Mouse (Mus musculus) A20 (cell line): Measurements from ENCODE around the gene Jmjd1c.

Experiments used
- DNase-seq: peaks from one replicate; pipeline ENCODE4 v3.0.0-alpha.2; 2011; ENCODE audit warnings: low read depth, low spot score

Jmjd1c gene

GRCm38 (mm10) chr10:67095798-67096620 is at the start of gene Jmjd1c:
Jmjd1c (plus strand) TSS chr10:67096125.
- DNase-seq: no peak

DNA sequence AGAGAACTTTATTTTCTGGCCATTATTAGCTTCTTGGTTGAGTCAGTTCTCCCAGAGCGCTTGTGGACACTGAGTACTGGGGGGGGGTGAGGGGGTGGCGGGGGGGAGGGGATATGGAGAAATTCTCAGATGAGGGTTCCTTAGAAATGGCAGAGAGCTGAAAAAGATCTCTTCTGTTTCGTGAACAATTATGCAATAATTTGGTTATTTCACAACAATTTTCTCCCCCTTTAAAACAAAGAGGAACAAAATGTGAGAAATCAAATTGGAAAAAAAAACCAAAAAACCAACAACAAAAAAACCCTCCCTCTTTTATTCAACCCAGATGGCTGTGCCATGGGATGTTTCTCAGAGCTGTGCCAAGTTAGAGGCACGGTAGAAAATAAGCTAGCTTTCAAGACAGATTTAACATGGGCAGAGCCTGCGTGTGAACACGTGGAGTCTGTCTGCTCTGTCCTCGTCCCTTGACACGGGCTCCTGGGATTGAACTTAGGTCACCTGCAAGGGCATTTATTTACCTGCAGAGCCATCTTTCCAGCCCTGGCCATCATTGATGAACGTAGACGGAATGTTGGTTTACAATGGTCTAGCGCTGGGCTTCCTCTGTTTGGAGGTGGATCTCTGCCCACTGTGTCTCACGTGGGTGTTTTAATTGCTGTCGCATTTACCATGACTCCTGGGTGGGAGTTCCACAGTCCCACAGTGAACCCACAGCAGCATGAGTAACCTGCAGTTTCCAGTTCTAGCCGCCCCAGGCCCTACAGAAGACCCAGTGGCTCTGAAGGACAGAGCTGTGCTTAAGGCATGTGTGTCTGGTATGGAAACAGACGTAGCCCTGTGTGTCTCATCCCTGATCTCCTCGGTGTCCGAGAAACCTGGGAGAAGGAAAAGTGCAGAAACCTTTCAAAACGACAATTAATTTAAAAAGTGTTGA is 47.9 kb upstream of the Jmjd1c start:
- no peak for DNase-seq

DNA sequence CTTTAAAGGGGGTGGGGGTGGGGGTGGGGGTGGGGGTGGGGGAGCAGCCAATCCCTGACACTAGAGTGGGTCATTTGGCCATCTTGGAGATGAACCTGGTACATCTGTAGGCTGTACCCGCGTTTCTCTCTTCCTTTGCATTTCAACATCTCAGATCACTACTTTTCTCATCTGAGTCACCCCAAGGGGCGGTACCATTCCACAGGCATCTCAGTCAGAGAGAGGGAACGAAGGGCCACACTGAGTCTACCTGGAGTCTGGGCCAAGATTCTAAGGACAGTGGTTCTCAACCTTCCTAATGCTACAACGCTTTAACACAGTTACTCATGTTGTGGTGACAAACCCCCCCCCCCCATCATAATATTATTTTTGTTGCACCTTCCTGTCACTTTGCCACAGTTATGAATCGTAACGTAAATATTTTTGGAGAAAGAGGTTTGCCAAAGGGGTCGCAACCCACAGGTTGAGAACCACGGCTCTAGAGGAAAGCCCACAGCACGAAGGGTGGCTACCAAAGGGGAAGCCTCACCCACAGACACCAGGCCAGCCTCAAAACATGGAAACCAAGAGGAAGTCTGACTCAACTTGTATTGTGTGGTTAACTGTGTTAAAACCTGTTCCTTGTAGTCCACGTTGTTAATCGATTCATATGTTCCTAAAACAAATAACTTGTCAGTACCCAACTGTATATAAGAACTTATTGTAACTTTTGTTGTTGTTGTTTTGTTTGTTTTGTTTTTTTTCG is 46.9 kb upstream of the Jmjd1c start:
- no peak for DNase-seq

DNA sequence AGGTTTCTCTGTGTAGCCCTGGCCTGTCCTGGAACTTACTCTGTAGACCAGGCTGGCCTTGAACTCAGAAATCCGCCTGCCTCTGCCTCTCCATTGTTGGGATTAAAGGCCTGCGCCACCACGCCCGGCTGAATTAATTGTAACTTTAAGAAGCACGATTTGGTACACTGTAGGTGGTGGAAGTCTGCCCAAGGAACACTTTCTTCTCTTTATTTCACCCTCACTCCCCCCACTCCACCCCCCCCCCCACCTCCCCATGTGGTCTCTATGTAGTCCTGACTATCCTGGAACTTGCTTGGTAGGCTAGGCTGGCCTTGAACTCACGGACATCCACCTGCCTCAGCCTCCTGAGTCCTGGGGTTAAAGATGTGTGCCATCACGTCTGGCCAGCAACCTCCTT is 46.3 kb upstream of the Jmjd1c start:
- DNase-seq: no peak

DNA sequence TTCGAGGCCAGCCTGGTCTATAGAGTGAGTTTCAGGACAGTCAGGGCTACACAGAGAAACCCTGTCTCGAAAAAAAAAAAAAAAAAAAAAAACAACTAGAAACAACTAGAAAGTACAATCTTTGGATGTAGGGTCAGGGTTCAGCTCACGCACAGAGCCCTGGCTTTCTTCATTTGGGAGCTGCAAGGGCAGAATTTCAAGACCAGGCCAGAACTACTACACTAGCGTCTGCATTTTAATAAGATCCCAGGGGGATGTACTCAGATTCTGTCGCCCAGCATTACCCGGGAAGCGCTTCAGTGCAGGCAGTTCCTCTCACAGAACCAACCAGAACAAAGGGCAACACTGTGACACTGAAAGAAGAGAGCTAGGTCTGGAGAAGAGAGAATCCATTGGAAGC is 45.2 kb upstream of the Jmjd1c start:
- DNase-seq: no peak

- peak; percentile 48 for DNase-seq
These were observed 44.5 kb upstream of the Jmjd1c start for GRCm38 (mm10) chr10:67051466-67051865.

- peak; percentile 78 for DNase-seq
These were observed 43.5 kb upstream of the Jmjd1c start for GRCm38 (mm10) chr10:67052429-67052828.

GRCm38 (mm10) chr10:67053475-67053874 is 42.5 kb upstream of the Jmjd1c start:
- no peak for DNase-seq

DNA sequence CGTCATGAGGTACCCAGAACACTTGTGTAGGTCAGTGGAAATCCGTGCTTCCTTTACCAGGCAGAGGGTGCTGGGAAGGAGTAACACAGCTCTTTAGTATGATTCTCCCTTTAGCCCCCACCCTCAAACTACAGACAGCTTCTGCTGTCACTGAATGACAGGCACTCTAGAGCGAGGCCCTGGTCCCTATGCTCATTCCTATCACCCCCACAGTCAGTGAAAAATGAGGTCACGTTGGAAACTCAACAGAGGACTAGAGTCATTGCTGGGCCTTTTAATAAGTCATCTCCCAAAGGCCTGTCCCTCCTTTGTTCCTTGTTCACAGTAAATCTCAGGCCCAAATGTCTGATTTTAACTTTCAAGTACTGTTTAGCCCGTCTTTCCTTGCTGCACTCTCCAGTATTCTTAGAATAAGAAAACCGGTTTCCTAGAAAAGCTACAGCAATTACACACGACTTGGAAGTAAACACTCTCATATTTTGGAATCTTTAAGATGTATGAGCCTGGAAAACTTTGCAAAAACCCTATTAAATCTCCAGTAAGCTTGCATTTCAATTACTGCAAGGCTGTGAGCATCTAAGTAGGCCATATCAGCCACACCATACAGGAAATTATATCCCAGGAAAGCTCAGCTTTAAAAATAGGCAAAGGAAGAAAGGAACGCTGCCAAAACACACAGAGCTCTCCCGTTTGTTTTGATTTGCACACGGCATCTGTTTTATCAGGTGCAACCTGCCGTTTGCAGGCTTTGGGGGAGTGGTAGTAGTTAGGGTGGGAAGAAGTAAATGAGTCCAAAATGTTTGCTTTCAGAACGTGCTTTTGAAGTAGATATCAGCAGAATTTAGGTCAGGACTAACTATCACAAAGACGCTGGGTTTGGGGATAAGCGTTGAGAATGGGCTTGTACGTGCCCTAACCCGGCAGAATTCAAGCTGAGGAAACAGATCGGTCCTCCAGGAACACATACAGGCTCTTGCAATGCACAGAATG is 39.8 kb upstream of the Jmjd1c start:
- no peak for DNase-seq

- no peak for DNase-seq
These were observed 38.7 kb upstream of the Jmjd1c start for GRCm38 (mm10) chr10:67057208-67057607.

GRCm38 (mm10) chr10:67057696-67058095 is 38.2 kb upstream of the Jmjd1c start:
- no peak for DNase-seq

DNA sequence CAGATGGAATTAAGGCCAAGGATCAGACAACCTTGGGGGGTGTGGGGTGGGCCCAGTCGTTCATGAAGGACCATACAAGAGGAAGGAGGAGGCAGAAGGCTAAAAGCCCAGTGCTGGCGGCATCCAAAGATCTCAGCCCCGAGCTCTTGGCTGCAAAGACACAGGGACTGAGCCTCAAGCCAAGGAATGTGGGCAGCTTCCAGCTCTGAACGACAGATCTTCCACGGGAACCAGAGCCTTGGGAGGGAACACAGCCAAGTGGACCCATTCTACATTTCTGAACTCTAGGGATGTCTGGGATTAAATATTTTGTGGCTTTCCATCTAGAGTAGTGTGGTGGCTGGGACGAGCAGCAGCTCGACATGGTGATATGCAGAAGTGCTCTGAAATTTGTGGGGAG is 37.6 kb upstream of the Jmjd1c start:
- no peak for DNase-seq

GRCm38 (mm10) chr10:67058702-67059101 is 37.2 kb upstream of the Jmjd1c start:
- DNase-seq: no peak

GRCm38 (mm10) chr10:67061367-67061801 is 34.5 kb upstream of the Jmjd1c start:
- DNase-seq: no peak

DNA sequence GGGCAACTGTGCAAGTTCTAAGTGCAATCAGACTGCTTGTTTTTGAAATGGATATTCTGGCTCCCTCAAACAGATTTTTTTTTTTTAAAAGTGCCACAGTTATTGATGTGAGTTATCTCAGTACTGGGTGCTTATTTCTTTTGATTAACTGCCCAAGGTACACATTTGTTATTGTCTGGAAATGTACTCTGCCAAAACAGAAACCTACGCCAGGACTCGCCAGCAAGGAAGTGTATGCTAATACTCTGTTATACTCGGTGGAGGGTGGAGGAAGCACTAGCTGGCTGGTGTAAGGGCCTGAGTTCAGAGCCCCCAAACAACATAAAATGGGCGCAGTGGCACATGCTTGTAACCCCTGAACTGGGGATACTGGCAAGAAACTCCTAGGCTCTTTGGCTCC is 34.1 kb upstream of the Jmjd1c start:
- no peak for DNase-seq

DNA sequence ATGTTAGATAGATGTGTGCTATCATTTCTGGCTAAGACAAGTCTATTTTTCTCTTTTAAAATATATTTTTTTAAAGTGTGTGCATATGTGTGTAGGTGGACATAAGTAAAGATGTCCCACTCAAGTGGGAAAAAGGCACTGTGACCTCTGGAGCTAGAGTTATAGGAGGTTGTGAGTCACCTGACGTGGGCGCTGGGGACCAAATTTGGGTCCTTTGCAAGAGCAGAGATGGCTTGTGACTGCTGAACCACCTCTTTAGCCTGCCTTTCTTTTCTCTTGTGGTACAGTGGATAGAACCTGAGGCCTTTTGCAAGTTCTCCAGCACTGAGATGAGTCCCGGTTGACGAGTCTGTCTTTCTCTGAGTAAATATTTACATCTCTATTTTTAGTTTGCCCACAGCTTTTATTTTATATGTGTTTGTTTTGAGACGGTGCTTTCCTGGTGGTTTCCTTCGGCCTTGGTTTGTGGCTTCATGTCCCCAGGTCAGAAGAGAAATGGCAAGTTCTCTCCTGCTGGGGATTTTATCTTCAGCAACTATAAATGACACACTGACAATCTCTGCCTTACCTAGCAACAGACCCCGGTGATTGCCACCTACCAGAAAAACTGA is 30.5 kb upstream of the Jmjd1c start:
- peak; percentile 84 for DNase-seq

DNA sequence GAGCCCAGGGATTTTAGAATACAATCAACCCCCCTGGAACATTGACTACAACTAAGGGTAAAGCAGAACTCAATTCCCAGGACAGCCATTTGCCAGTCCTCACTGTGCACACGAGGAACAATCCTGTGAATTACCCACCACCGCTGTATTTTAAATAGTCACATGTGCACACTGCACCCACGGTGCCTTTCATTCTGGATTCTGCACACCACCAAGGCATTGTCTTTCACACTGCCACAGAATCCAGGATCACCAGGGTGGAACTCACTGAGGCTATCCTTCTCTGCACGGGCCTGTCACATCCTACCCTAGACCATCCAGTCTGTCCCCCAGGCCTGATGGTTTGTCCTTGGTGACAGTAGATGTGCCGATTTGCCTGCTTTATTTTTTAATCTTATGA is 30.0 kb upstream of the Jmjd1c start:
- no peak for DNase-seq

GRCm38 (mm10) chr10:67066421-67066820 is 29.5 kb upstream of the Jmjd1c start:
- DNase-seq: peak; percentile 60

- no peak for DNase-seq
These were observed 26.9 kb upstream of the Jmjd1c start for GRCm38 (mm10) chr10:67069013-67069412.

DNA sequence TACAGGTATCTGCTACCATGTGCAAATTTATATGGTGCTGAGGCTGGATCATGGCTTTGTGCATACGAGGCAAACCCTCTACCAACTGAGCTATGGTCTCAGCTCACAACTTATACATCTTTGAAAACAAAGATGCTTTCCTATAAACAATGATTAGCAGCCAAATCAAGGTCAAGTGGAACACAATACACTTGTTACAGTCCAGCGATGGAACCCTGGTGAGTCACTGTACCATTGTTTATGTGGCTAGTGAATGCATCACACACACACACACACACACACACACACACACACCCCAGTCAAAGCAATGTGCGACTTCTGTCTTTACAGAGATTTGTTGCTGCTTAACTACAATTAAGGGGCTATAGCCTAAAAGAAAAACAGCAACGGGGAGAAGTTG is 24.5 kb upstream of the Jmjd1c start:
- DNase-seq: no peak
